15 mouse cellular contexts compared by ENCODE assay signal in genomic region chr7:139392691-139393235, GRCm38 (mm10). TPM values are rescaled to one million over a fixed set of nuclear protein-coding genes. Genes with fewer than 3 reads are reported as not detected.
A peak's percentile ranks its signal among the peaks of the same experiment; 100 is the strongest.
DNase-seq lines count a peak whose midpoint lies in the region; ATAC-seq lines count a peak whose summit lies in the region.
"Had no signal": no experiment of that assay in that cellular context is flagged by ENCODE, and none has a peak within 500 bp of the region (broad histone marks: within the 10 kb centered on the region; RNA-seq: fewer than 3 reads in every experiment).

No protein-coding gene starts in this region.

- no peak overlapping the region for H3K9ac ChIP-seq in intestine, embryonic 14.5 days (ENCODE audit: low read length)
- no peak overlapping the region for H3K9ac ChIP-seq in intestine, embryonic 15.5 days
- H3K9ac ChIP-seq in heart, embryonic 15.5 days = no peak overlapping the region
- H3K9ac ChIP-seq in stomach, embryonic 15.5 days = no peak overlapping the region
- H3K9ac ChIP-seq in hindbrain, embryonic 12.5 days = no peak overlapping the region
- H3K9ac ChIP-seq: embryonic facial prominence, embryonic 12.5 days; lung, embryonic 15.5 days; midbrain, embryonic 13.5 days had no signal

- 0 out of 2 replicates have a peak overlapping the region, but pooled peaks have one; percentile 9 for H3K4me2 ChIP-seq in intestine, embryonic 14.5 days (ENCODE audit: low read length)
- no peak overlapping the region; the same call in 1 of the 2 replicates for H3K4me2 ChIP-seq in intestine, embryonic 15.5 days (replicated peaks)
- H3K4me2 ChIP-seq in heart, embryonic 15.5 days = peak overlapping the region; percentile 63
- peak overlapping the region; percentile 6; the same call in 1 of the 2 replicates for H3K4me2 ChIP-seq in stomach, embryonic 15.5 days
- no peak overlapping the region for H3K4me2 ChIP-seq in hindbrain, embryonic 12.5 days (replicated peaks)
- H3K4me2 ChIP-seq: embryonic facial prominence, embryonic 12.5 days; midbrain, embryonic 13.5 days had no signal

- no peaks in the 10 kb centered on the region for H3K27me3 ChIP-seq in intestine, embryonic 14.5 days (replicated peaks; ENCODE audit: control insufficient read depth, insufficient read depth, low read length)
- H3K27me3 ChIP-seq in intestine, embryonic 15.5 days (replicated peaks) = no peaks in the 10 kb centered on the region
- H3K27me3 ChIP-seq in megakaryocyte, embryonic 14.5 days (replicated peaks) = no peaks in the 10 kb centered on the region
- H3K27me3 ChIP-seq in heart, embryonic 15.5 days = no peaks in the 10 kb centered on the region
- no peaks in the 10 kb centered on the region for H3K27me3 ChIP-seq in stomach, embryonic 15.5 days (replicated peaks)
- no peaks in the 10 kb centered on the region for H3K27me3 ChIP-seq in hindbrain, embryonic 12.5 days
- H3K27me3 ChIP-seq: CH12.LX; embryonic facial prominence, embryonic 12.5 days; lung, embryonic 15.5 days; midbrain, embryonic 13.5 days had no signal

- H3K27ac ChIP-seq in intestine, embryonic 14.5 days (ENCODE audit: low read depth) = no peak overlapping the region
- no peak overlapping the region for H3K27ac ChIP-seq in intestine, embryonic 15.5 days
- H3K27ac ChIP-seq in heart, embryonic 15.5 days = peak overlapping the region; percentile 53
- peak overlapping the region; percentile 4; the same call in 1 of the 2 replicates for H3K27ac ChIP-seq in stomach, embryonic 15.5 days
- H3K27ac ChIP-seq in hindbrain, embryonic 12.5 days = no peak overlapping the region
- H3K27ac ChIP-seq: embryonic facial prominence, embryonic 12.5 days; lung, embryonic 15.5 days; midbrain, embryonic 13.5 days had no signal

- H3K4me1 ChIP-seq in intestine, embryonic 14.5 days (replicated peaks; ENCODE audit: control insufficient read depth, insufficient read depth, low read length) = peaks cover 48% of the 10 kb centered on the region
- peaks cover 48% of the 10 kb centered on the region for H3K4me1 ChIP-seq in intestine, embryonic 15.5 days (replicated peaks)
- peaks cover 81% of the 10 kb centered on the region for H3K4me1 ChIP-seq in megakaryocyte, embryonic 14.5 days
- peaks cover 65% of the 10 kb centered on the region for H3K4me1 ChIP-seq in heart, embryonic 15.5 days (replicated peaks)
- peaks cover 48% of the 10 kb centered on the region for H3K4me1 ChIP-seq in stomach, embryonic 15.5 days
- H3K4me1 ChIP-seq in hindbrain, embryonic 12.5 days = peaks cover 39% of the 10 kb centered on the region

- WGBS in intestine, embryonic 14.5 days = 58% methylated on average over 6 of the region's 6 CpGs
- WGBS in intestine, embryonic 15.5 days = 56% methylated on average over 6 of the region's 6 CpGs
- WGBS in heart, embryonic 15.5 days = 39% methylated on average over 6 of the region's 6 CpGs
- 49% methylated on average over 6 of the region's 6 CpGs for WGBS in stomach, embryonic 15.5 days
- 74% methylated on average over 6 of the region's 6 CpGs for WGBS in hindbrain, embryonic 12.5 days

- H3K9me3 ChIP-seq in intestine, embryonic 14.5 days (ENCODE audit: control insufficient read depth, low read length) = no peaks in the 10 kb centered on the region
- H3K9me3 ChIP-seq in intestine, embryonic 15.5 days = no peaks in the 10 kb centered on the region
- no peaks in the 10 kb centered on the region for H3K9me3 ChIP-seq in megakaryocyte, embryonic 14.5 days
- no peaks in the 10 kb centered on the region for H3K9me3 ChIP-seq in heart, embryonic 15.5 days (replicated peaks)
- H3K9me3 ChIP-seq in stomach, embryonic 15.5 days = no peaks in the 10 kb centered on the region
- no peaks in the 10 kb centered on the region for H3K9me3 ChIP-seq in hindbrain, embryonic 12.5 days (replicated peaks)
- H3K9me3 ChIP-seq: embryonic facial prominence, embryonic 12.5 days; lung, embryonic 15.5 days; midbrain, embryonic 13.5 days had no signal

- DNase-seq in intestine, embryonic 14.5 days (ENCODE audit: low spot score) = no peak
- DNase-seq in spleen, adult 12 weeks (ENCODE audit: low spot score) = no peak
- DNase-seq: cerebellum, postnatal 10 days; spleen, adult 18-20 months had no signal

- no peaks in the 10 kb centered on the region for H3K36me3 ChIP-seq in intestine, embryonic 14.5 days (ENCODE audit: control insufficient read depth, insufficient read depth, low read length)
- no peaks in the 10 kb centered on the region for H3K36me3 ChIP-seq in intestine, embryonic 15.5 days
- peaks cover 65% of the 10 kb centered on the region for H3K36me3 ChIP-seq in megakaryocyte, embryonic 14.5 days (replicated peaks; ENCODE audit: low read length)
- H3K36me3 ChIP-seq in heart, embryonic 15.5 days = no peaks in the 10 kb centered on the region
- no peaks in the 10 kb centered on the region for H3K36me3 ChIP-seq in stomach, embryonic 15.5 days
- H3K36me3 ChIP-seq in hindbrain, embryonic 12.5 days = no peaks in the 10 kb centered on the region
- H3K36me3 ChIP-seq: embryonic facial prominence, embryonic 12.5 days; lung, embryonic 15.5 days; midbrain, embryonic 13.5 days had no signal

- ATAC-seq in intestine, embryonic 14.5 days (replicated peaks; ENCODE audit: low FRiP score, low TSS enrichment, low read depth) = no peak
- no peak for ATAC-seq in intestine, embryonic 15.5 days
- no peak for ATAC-seq in megakaryocyte, adult 5-6 weeks (ENCODE audit: poor library complexity, severe bottlenecking)
- no peak for ATAC-seq in heart, embryonic 15.5 days (replicated peaks; ENCODE audit: insufficient number of reproducible peaks, insufficient read depth, low FRiP score, low read depth)
- ATAC-seq in stomach, embryonic 15.5 days (ENCODE audit: insufficient read depth, low FRiP score, low read depth) = no peak
- no peak for ATAC-seq in hindbrain, embryonic 12.5 days (ENCODE audit: low FRiP score)
- ATAC-seq: activated CD4-positive, CD25-positive, alpha-beta regulatory T cell, adult 4 months; midbrain, embryonic 13.5 days had no signal

- H3K4me3 ChIP-seq in intestine, embryonic 14.5 days (ENCODE audit: low read depth, low read length) = no peak overlapping the region
- no peak overlapping the region for H3K4me3 ChIP-seq in intestine, embryonic 15.5 days (replicated peaks)
- H3K4me3 ChIP-seq in megakaryocyte, embryonic 14.5 days (replicated peaks) = peak overlapping the region; percentile 98
- H3K4me3 ChIP-seq in heart, embryonic 15.5 days = no peak overlapping the region
- H3K4me3 ChIP-seq in stomach, embryonic 15.5 days (replicated peaks) = no peak overlapping the region
- no peak overlapping the region for H3K4me3 ChIP-seq in hindbrain, embryonic 12.5 days
- H3K4me3 ChIP-seq: embryonic facial prominence, embryonic 12.5 days; lung, embryonic 15.5 days; midbrain, embryonic 13.5 days had no signal

RNA-seq across cellular contexts. Expression of gene Inpp5a, which starts 3.9 kb away (rescaled TPM):
- polyA plus RNA-seq in intestine, embryonic 14.5 days (2014; fragmentation: Nextera tagmentation; extraction: Ambion mirVana) = 44.2 and 49.8 TPM in 2 replicates
- polyA plus RNA-seq in intestine, embryonic 15.5 days (2015; fragmentation: Nextera tagmentation; extraction: Ambion mirVana) = 33.1 and 35.5 TPM in 2 replicates
- 95.0 and 304 TPM in 2 replicates for polyA plus RNA-seq in megakaryocyte, embryonic 14.5 days (2012; ENCODE audit: insufficient read depth, low replicate concordance)
- total RNA-seq in megakaryocyte, adult 5-6 weeks (2015) = 11.4 and 11.9 TPM in 2 replicates
- total RNA-seq in megakaryocyte, adult 5-6 weeks (2017) = 7.6 and 10.5 TPM in 2 replicates
- polyA plus RNA-seq in heart, embryonic 15.5 days (2015; fragmentation: Nextera tagmentation; extraction: Ambion mirVana) = 53.4 and 58.4 TPM in 2 replicates
- polyA plus RNA-seq in stomach, embryonic 15.5 days (2015; fragmentation: Nextera tagmentation; extraction: Ambion mirVana) = 35.0 and 35.7 TPM in 2 replicates
- polyA plus RNA-seq in hindbrain, embryonic 12.5 days (2016; fragmentation: Nextera tagmentation; extraction: Ambion mirVana) = 26.1 and 26.4 TPM in 2 replicates

Comparison
In these comparisons a context has a peak if more than half of its experiments do, and no peak if none do; other contexts are left out.
1. H3K4me2 ChIP-seq: peak in intestine, embryonic 14.5 days (single experiment), heart, embryonic 15.5 days (single experiment) and stomach, embryonic 15.5 days (single experiment); none in intestine, embryonic 15.5 days (single experiment) and hindbrain, embryonic 12.5 days (single experiment).
2. H3K27ac ChIP-seq: peak in heart, embryonic 15.5 days (single experiment) and stomach, embryonic 15.5 days (single experiment); none in intestine, embryonic 14.5 days (single experiment), intestine, embryonic 15.5 days (single experiment) and hindbrain, embryonic 12.5 days (single experiment).